Mouse (Mus musculus) brown adipose tissue, adult 24 weeks (tissue): ENCODE results near the gene Onecut1. TPM values are rescaled to one million over a fixed set of nuclear protein-coding genes. Genes with fewer than 3 reads are reported as not detected.

Experiments used
- H3K27ac ChIP-seq: fragments of 200-500 bp; replicated peaks from 2 replicates; pipeline ENCODE4 v1.5.1; 2012; ENCODE audit warnings: low read depth, mild to moderate bottlenecking, low read length
- H3K4me1 ChIP-seq: fragments of 200-500 bp; 2 replicates; pipeline ENCODE4 v1.6.1; 2012; ENCODE audit warnings: low read length, mixed read lengths; ENCODE audit not compliant: control insufficient read depth, insufficient read depth, insufficient read length
- H3K4me3 ChIP-seq: fragments of 200-500 bp; 2 replicates; pipeline ENCODE4 v1.5.1; 2012; ENCODE audit warnings: low read depth, mild to moderate bottlenecking, low read length, moderate library complexity; ENCODE audit not compliant: insufficient read depth
- polyA plus RNA-seq: library from polyadenylated mRNA; stranded (reverse); fragments of >200 nt; gene quantifications from 2 replicates; pipeline ENCODE4 v1.2.4, GENCODE M21; 2012; ENCODE audit not compliant: missing spikeins, insufficient read depth, insufficient read length

The Onecut1 gene
- polyA plus RNA-seq, 1 experiment, result not detected

DNA sequence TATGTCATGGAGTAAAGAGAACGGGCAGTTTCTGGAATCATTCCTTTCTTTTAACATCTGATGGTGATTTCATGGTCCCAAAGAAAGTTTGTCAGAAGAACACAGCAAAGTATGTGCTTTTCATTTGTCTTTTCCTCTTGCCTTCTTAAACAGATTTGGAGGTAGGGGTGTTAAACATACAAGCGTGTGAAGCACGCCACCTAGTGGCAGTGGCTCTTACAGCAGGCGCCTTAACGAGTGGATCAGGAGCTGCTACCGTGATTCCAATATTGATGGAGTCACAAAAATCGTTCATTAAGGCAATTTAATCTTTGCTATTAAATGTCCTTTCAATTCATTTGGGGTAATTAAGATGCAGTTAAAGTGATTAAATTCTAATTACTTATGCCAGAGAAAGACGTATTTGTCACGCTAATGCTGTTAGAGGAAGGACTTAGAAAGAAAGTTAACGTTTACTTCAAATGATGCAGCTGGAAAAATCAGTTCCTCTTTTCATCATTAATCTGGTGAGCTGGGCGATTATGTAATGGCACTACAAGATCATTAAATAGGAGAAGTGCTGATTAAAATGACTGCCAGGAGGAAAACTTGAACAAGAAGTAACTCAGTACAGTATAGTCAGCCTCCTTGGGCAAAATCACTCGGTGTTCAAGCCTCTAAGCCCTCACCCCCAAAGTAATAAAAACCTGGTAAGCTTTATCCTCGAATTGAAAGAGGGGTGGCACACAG, 9.4 kb downstream of the Onecut1 start:
- H3K27ac ChIP-seq, result no peak overlapping the region
- H3K4me3 ChIP-seq, result no peak overlapping the region
- H3K4me1 ChIP-seq, result no peaks in the 10 kb centered on the region

DNA sequence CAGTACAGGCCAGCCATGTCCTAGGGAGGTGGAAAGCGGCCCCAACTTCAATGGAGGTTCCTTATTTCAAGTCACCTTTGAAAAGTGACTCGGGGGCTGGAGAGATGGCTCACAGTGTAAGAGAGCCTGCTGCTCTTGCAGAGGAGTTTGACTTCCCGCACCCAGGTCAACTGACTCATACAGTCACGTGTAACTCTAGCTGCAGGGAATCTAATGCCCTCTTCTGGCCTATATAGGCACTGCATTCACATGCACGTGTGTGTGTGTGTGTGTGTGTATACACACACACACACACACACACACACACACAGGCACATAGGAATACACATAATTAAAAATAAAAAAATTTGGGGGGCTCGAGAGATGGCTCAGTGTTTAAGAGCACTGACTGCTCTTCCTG, 14.6 kb downstream of the Onecut1 start:
- Histone ChIP-seq H3K4me3 (no peak overlapping the region), H3K27ac (no peak overlapping the region), H3K4me1 (no peaks in the 10 kb centered on the region)

DNA sequence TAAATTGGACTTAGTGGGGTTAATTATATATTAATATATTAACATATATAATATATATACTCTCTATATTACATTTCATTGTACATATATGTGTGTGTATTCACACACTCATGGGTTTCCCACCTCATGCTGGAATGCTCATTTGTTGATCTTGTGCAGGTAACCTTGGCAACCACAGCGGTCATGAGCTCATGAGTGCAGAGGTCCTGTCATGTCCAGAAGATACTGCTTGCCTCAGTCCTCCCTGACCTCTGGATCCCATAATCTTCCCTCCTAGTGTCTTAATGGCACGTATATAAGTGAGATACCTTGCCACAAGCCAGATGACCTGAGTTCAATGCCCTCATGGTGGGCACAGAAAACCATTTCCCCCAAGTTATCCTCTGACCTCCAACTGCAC, 16.0 kb downstream of the Onecut1 start:
- H3K4me3 ChIP-seq, result no peak overlapping the region
- H3K27ac ChIP-seq, result no peak overlapping the region
- no peaks in the 10 kb centered on the region for H3K4me1 ChIP-seq

GRCm38 (mm10) chr9:74887866-74888265, 26.1 kb downstream of the Onecut1 start:
- H3K4me1 ChIP-seq, result no peaks in the 10 kb centered on the region
- H3K4me3 ChIP-seq, result no peak overlapping the region
- H3K27ac ChIP-seq, result no peak overlapping the region

GRCm38 (mm10) chr9:74896742-74897141, 35.0 kb downstream of the Onecut1 start:
- Histone ChIP-seq H3K4me3 (no peak overlapping the region), H3K4me1 (no peaks in the 10 kb centered on the region), H3K27ac (no peak overlapping the region)

DNA sequence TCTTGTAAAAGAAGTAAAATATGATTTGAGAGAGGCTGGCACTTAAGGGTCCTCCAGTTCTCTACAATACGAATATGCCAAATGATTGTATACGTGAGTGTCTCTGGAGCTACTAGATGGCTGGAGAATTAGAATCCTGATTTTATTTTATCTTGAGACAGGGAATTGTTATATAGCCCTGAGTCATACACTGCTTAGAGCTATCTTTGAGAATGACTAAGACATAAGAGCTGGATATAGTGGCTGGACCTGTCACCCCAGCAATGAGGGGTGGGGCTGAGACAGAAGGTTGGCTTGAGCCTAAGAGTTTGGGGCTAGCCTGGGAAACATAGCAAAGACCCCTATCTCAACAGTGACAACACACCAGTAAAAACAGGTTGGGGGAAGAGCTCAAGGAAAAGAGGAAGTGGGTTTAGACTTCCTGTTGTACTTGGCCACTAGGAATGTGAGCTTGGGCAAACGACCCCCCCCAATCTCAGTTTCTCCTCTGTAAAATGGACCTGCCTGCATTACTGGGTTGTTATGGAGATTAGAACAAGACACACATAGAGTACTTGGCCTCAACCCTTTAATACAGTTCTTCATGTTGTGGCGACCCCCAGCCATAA, 35.8 kb downstream of the Onecut1 start:
- Histone ChIP-seq H3K27ac (no peak overlapping the region), H3K4me1 (no peaks in the 10 kb centered on the region), H3K4me3 (no peak overlapping the region)

- Histone ChIP-seq H3K4me3 (no peak overlapping the region), H3K27ac (no peak overlapping the region), H3K4me1 (no peaks in the 10 kb centered on the region)
Measured at GRCm38 (mm10) chr9:74900141-74900540, 38.4 kb downstream of the Onecut1 start.

DNA sequence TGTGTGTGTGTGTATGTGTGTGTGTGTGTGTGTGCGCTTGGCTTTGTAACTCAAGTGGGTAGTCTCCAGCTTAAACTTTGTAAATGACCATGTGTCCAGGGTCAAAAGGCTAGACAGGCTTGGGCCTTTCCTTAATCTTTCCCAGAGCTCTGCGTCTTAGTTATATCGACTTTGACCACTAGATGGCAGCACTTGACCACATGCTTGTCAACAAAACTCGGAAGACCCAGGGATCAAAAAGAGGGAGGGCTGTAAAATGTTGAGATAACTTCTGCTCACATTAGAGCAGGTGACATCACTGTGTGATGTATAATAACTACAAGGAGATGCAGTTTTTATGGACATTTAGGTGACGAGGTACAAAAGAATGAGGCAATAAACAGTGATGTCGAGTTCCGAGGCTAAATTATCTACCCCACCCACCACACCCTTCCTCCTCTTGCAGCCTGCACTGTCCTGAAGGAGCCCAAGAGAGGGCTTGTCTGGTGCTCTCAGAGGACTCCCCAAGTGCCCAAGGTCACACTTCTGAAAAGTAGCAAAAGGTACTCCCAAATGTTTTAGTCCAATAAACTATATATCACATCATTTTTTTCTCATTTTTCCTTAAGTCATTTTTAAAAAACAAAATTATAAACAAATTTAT, 43.3 kb downstream of the Onecut1 start:
- H3K27ac ChIP-seq, result no peak overlapping the region

DNA sequence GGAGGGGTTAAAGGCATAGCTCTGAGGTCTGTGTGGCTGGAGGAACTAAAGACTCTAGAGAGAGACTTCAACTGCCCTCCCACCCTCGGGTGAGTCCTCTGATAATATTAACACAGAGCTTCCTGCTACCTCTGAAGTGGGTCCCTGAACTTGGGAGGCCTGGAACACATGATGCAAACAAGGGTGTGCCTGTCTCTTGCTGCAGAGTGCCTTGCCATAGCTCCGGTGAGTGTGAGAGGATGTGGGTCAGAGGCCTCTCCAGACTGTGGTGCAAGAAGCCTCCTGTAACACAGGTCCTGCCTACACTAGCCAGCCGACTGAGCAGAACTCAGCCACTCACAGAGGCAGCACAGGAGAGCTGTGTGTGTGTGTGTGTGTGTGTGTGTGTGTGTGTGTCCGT, 45.2 kb downstream of the Onecut1 start:
- peaks cover 4% of the 10 kb centered on the region; the same call in 1 of the 2 replicates for H3K4me1 ChIP-seq
- H3K27ac ChIP-seq, result peak overlapping the region; percentile 47
- H3K4me3 ChIP-seq, result no peak overlapping the region

More for the DNA sequence above, 43.3 kb downstream of the Onecut1 start:
- Histone ChIP-seq H3K4me1 (0 out of 2 replicates have a peak, but pooled peaks cover 2% of the 10 kb centered on the region), H3K4me3 (no peak overlapping the region)

GRCm38 (mm10) chr9:74909245-74909644, 47.5 kb downstream of the Onecut1 start:
- Histone ChIP-seq H3K4me1 (peaks cover 6% of the 10 kb centered on the region; the same call in 1 of the 2 replicates), H3K27ac (no peak overlapping the region), H3K4me3 (no peak overlapping the region)

DNA sequence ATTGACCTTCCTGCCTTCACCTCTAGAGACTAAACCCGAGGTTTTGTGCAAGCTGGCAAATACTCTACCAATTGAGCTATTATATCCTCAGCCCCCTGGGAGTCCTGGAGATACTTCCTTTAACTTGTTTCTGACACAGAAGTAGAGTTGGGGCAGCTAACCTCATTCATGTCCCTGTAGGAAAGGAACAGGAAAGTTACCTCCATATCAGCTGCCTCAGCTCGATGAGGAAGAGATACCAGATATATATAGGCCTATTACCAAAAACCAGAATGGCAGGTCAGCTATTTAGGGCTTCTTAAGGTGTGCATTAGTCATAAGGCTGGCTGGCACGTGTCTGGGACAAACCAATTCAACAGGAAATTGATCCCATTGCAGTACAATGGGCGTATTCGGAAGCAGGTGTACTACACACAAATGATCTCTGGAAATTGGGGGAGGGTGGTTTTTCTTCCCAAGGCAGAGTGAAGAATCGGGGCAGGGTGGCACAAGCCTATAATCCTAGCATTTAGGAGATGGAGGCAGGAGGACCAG, 48.6 kb downstream of the Onecut1 start:
- Histone ChIP-seq H3K27ac (0 out of 2 replicates have a peak overlapping the region, but pooled peaks have one; percentile 16), H3K4me3 (no peak overlapping the region), H3K4me1 (peaks cover 7% of the 10 kb centered on the region; the same call in 1 of the 2 replicates)

GRCm38 (mm10) chr9:74911430-74911829, 49.7 kb downstream of the Onecut1 start:
- H3K4me1 ChIP-seq, result peaks cover 7% of the 10 kb centered on the region; the same call in 1 of the 2 replicates
- peak overlapping the region; percentile 78 for H3K27ac ChIP-seq
- H3K4me3 ChIP-seq, result no peak overlapping the region

DNA sequence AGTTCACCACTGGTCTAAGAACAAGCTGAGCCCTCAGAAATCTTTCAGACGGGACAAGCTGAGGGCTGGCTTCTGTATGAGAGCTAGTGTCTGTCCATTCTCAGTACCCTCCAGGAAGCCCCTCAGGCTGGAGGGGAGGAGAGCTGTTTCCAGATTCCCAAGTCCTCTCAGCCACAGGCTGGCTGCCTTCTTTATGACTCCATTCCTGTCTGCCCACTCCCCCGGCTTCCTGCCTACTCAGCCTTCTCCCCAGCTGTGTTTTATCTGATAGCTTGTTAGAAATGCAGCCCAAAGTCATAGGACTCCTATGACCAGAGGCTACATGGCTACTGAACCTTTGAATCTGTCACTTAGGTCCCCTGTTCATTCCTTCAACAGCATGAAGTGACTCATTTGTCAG, 50.2 kb downstream of the Onecut1 start:
- peak overlapping the region; percentile 78 for H3K27ac ChIP-seq
- peaks cover 7% of the 10 kb centered on the region; the same call in 1 of the 2 replicates for H3K4me1 ChIP-seq
- H3K4me3 ChIP-seq, result no peak overlapping the region

DNA sequence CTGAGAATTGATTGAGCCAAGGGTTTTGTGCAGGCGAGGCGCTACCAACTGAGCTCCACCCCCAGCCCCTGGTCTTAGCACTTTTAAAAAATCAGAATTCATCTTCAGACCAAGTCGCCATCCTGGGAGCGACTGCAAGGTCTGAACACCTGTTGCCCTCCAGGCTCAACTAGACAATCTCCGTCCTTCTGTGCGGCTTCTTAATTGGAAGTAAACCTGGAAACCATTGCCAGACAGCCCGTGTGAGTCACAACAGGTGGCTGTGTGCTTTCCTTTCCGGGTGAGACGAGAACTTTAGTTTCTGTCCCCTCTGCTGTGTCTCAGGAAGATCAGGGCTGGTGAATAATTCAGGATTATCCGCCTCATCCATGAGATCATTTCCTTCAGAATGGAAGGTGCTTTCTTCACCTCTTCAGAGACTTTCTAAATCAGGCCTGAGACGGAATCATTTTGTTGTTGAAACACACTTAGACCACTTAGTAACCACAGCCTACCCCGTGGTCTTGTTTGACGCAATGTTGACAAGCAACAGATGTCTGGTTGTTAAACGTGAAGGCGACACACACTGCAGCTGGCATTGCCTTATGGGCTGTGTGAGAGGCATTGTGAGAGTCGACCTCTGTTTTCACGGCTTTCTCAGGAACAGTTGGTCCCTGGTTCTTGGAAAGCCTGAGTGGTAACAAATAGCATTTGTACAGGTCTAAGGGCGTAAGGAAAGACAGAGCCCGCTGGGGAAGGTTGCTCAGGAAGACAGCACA, 51.1 kb downstream of the Onecut1 start:
- Histone ChIP-seq H3K4me1 (peaks cover 7% of the 10 kb centered on the region; the same call in 1 of the 2 replicates), H3K27ac (no peak overlapping the region), H3K4me3 (no peak overlapping the region)

GRCm38 (mm10) chr9:74915611-74916010, 53.9 kb downstream of the Onecut1 start:
- Histone ChIP-seq H3K27ac (no peak overlapping the region), H3K4me3 (no peak overlapping the region), H3K4me1 (peaks cover 6% of the 10 kb centered on the region; the same call in 1 of the 2 replicates)
